Mouse (Mus musculus): Measurements from ENCODE around the gene Kdelr1.
"Not testable (repeated sequence)": the region's sequence is repeated elsewhere in the genome, so short reads cannot be mapped to it uniquely, and the experiment has no call there.

Kdelr1 gene

GRCm38 (mm10) chr7:45869787-45870186 is 2.8 kb upstream of the Kdelr1 start:
- in situ Hi-C loops (cut with MboI): loop anchor here (5.0 kb wide), 1 partner anchor 53 kb away; the partner anchor contains the start of genes Ccdc114 and Emp3

GRCm38 (mm10) chr7:45870282-45871058 is 2.1 kb upstream of the Kdelr1 start:
- in situ Hi-C loops (cut with MboI): loop anchor here (5.0 kb wide), 1 partner anchor 52 kb away; the partner anchor contains the start of genes Ccdc114 and Emp3

- in situ Hi-C loops (cut with MboI): loop anchor here (5.0 kb wide), 1 partner anchor 49 kb away; the partner anchor contains the start of genes Ccdc114 and Emp3
Observed at GRCm38 (mm10) chr7:45873061-45873947, 732 bp downstream of the Kdelr1 start.

- in situ Hi-C loops (cut with MboI): no loop called here
Observed at GRCm38 (mm10) chr7:45876895-45877294, 4.3 kb downstream of the Kdelr1 start.

GRCm38 (mm10) chr7:45878278-45878677 is 5.7 kb downstream of the Kdelr1 start, which contains the start of gene Grin2d:
Gene Grin2d, minus strand, starts transcription at chr7:45878378.
- in situ Hi-C loops (cut with MboI): not testable (repeated sequence)

GRCm38 (mm10) chr7:45880531-45880930 is 8.0 kb downstream of the Kdelr1 start:
- in situ Hi-C loops (cut with MboI): no loop called here

GRCm38 (mm10) chr7:45881011-45881410 is 8.4 kb downstream of the Kdelr1 start:
- in situ Hi-C loops (cut with MboI): no loop called here

- in situ Hi-C loops (cut with MboI): no loop called here
Observed at GRCm38 (mm10) chr7:45887246-45887645, 14.7 kb downstream of the Kdelr1 start.

- in situ Hi-C loops (cut with MboI): no loop called here
Observed at GRCm38 (mm10) chr7:45892651-45893050, 20.1 kb downstream of the Kdelr1 start.

- in situ Hi-C loops (cut with MboI): no loop called here
Observed at GRCm38 (mm10) chr7:45895931-45896516, 23.5 kb downstream of the Kdelr1 start.

GRCm38 (mm10) chr7:45896517-45897257 is 24.1 kb downstream of the Kdelr1 start, which contains the start of the genes Syngr4 and Tmem143:
Gene Syngr4, minus strand, starts transcription at chr7:45896714.
Gene Tmem143, plus strand, starts transcription at chr7:45896941.
- in situ Hi-C loops (cut with MboI): no loop called here

GRCm38 (mm10) chr7:45897258-45897757 is 24.7 kb downstream of the Kdelr1 start:
- in situ Hi-C loops (cut with MboI): no loop called here

GRCm38 (mm10) chr7:45898125-45898524 is 25.6 kb downstream of the Kdelr1 start:
- in situ Hi-C loops (cut with MboI): not testable (repeated sequence)

- in situ Hi-C loops (cut with MboI): no loop called here
Observed at GRCm38 (mm10) chr7:45901562-45901961, 29.0 kb downstream of the Kdelr1 start.

GRCm38 (mm10) chr7:45902481-45903002 is 30.0 kb downstream of the Kdelr1 start:
- in situ Hi-C loops (cut with MboI): no loop called here

- in situ Hi-C loops (cut with MboI): no loop called here
Observed at GRCm38 (mm10) chr7:45906622-45907021, 34.0 kb downstream of the Kdelr1 start.

GRCm38 (mm10) chr7:45908384-45908783 is 35.8 kb downstream of the Kdelr1 start:
- in situ Hi-C loops (cut with MboI): no loop called here

GRCm38 (mm10) chr7:45909145-45909544 is 36.6 kb downstream of the Kdelr1 start:
- in situ Hi-C loops (cut with MboI): no loop called here

- in situ Hi-C loops (cut with MboI): no loop called here
Observed at GRCm38 (mm10) chr7:45914067-45914466, 41.5 kb downstream of the Kdelr1 start.

- in situ Hi-C loops (cut with MboI): no loop called here
Observed at GRCm38 (mm10) chr7:45915011-45915410, 42.4 kb downstream of the Kdelr1 start.
